Mouse (Mus musculus): ENCODE measurements around the gene Cks2.

The Cks2 gene

DNA sequence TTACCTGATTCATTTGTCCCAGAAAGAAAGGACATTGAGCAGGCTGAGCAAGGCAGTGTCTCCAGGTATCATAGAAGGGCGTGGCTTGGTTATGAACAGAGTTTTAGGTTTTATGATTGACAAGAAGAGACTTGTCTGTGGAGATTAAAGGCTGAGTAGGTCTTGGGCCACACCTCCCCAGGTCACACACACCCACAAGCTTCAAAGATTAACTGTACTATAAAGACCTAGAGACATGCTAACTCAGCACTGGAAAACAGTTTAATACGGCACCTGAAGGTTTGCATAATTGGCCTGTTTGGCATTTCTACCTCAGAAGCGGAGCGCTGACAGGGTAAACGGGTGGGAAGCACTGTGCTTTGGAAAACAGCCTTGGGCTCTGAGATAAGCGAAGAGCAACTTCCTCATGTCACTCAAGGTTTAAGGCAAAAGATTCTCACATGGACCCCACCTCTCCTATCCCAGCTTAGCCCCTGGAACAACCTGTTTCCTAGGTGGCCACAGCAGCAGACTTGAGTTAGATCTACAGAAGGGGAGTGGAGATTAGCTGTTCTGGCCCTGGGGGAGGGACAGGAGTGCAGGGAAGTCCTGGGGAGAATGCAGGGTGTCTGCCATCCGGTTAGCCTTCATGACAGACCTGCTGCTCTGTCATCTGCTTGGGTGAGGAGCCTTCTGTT, 40.4 kb downstream of the Cks2 start:
- DNase-seq, result no peak

DNA sequence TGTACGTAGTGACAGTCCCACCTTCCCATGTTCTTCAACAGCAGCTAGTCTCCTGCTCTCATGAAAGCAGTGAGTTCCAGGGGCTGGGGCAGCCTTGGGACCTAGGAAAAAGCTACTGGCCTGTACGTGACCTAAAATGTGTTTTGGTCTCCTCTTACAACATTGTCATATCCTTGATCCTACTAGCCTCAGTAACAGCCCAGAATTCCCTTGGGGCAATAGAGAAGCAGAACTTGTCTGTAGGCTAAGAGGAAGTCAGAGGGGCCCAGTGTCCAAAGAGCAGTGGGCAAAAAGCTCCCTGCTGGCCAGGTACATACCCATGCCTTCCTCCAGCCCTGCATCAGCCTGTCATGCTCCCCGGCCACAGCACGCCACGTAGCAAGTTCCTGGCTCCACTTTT, 41.9 kb downstream of the Cks2 start:
- no peak for DNase-seq

DNA sequence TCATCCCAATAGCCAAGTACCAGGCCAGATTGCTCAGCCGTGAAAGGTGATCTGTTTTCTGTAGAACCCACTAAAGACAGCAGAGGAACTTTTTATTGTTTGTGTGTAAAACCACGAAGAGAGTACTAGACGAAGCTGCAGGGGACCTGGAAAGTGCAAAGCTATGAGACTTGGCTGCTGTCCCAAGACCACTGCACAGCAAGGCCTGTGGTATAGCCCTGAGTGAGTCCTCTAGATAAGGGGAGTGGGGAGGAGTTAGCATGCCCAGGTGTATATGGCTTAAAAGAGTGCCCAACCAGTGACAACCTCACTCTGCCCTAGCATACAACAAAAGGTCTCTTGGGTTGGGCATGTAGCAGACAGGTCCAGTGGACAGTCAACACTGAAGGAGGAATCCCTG, 43.7 kb downstream of the Cks2 start:
- DNase-seq, result no peak

DNA sequence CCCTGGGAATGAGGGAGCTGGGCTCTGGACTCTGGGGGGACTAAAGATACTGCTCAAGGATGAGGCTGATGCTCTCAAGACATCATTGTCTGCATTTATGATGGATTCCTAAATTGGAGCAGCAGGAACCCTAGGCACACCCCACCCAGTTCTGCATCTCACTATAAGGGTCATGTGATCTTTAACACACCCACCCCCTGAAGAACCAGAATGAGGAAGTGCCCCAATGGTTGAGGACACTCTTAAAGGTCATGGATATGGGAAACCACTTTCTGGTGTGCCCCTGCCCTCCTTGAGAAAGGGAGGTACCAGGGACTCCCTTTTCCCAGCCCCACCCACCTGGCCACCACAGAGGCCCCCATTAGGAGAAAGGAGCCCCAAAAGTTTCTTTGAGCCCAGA, 51.4 kb downstream of the Cks2 start:
- no peak for DNase-seq

DNA sequence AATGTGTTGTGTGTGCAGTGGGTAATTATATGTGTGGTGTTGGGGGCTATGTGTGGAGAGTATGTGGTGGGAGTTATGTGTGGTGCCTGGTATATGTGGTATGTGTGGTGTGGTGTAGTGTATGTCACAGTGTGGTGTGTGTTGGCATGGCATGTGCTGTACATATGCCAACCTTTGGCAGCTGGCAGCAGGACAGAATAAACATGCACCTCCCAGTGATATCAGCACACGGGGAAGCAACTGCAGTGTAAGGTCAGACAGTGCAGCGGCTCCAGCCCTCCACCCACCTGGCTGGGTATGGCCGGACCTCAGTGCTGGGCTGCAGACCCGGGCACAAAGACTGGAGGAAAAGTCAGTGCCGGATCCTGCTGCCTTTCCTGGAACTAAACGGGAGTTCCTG, 52.4 kb downstream of the Cks2 start:
- DNase-seq, result no peak

DNA sequence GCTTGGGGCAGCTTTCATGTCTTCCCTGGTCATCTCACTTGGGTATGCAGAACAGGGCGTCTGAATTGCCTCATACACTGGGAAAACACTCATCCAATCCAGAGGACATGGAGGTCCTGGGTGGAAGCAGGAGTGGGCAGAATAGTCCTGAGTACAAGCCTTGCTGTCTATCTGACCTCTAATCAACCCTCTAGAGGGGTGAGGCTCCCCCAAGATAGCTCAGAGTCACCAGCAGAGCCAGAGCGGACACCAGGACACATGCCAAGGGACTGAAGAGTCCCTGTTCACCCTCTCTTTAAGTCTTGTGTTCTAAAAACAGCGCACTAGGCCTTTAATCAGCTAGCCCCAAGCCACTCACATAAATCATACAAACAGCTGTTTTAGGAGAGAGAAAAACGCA, 52.9 kb downstream of the Cks2 start:
- DNase-seq, result no peak

DNA sequence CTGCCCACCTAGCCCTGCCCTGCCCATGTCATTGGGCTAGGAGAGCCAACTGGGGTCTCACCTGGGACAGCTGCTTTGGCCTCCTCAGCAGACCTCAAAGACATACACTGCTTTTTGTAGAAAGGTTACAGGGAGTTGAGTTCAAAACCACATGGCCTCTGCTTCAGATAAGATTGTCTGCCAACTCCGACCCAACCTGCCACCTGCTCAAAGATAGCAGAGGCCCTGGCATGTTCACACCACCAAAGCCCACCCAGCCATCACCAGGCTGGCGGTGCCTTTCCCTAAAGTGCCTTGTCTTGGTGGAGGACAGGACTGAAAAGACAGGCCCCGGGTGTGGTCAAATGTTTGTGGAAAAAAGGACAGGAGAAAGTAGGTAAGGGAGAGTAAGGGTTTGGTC, 53.3 kb downstream of the Cks2 start:
- DNase-seq, result no peak
